Mouse (Mus musculus) heart, adult 2 months (tissue): ENCODE results near the gene Samd10. TPM values are rescaled to one million over a fixed set of nuclear protein-coding genes. Genes with fewer than 3 reads are reported as not detected.

ENCODE experiments used
- DNase-seq, 2 experiments: peaks; one replicate each; pipeline ENCODE4 v3.0.0; 2021
- H3K27ac ChIP-seq: fragments of 200-600 bp; 2 replicates; pipeline ENCODE4 v1.8.1; 2022
- H3K27me3 ChIP-seq: fragments of 200-500 bp; 2 replicates; pipeline ENCODE4 v1.6.1; 2012; ENCODE audit warnings: mild to moderate bottlenecking, low read length, inconsistent platforms, mixed read lengths; ENCODE audit not compliant: control insufficient read depth, insufficient read depth
- H3K36me3 ChIP-seq: fragments of 200-500 bp; 2 replicates; pipeline ENCODE4 v1.6.1; 2012; ENCODE audit warnings: low read length, inconsistent platforms; ENCODE audit not compliant: control insufficient read depth, insufficient read depth
- H3K4me1 ChIP-seq: fragments of 200-500 bp; 2 replicates; pipeline ENCODE4 v1.6.1; 2011; ENCODE audit warnings: low read length; ENCODE audit not compliant: control insufficient read depth, insufficient read depth
- H3K4me3 ChIP-seq: fragments of 200-600 bp; 2 replicates; pipeline ENCODE4 v1.8.1; 2022
- H3K79me2 ChIP-seq: fragments of 200-500 bp; replicated peaks from 2 replicates; pipeline ENCODE4 v1.6.1; 2012; ENCODE audit warnings: mild to moderate bottlenecking, inconsistent platforms, low read length, moderate library complexity, mixed read lengths; ENCODE audit not compliant: control insufficient read depth, insufficient read depth
- H3K9ac ChIP-seq: fragments of 200-500 bp; 2 replicates; pipeline ENCODE4 v1.6.1; 2012; ENCODE audit warnings: low read depth, mild to moderate bottlenecking, control low read depth, inconsistent platforms, low read length, mixed read lengths
- CTCF ChIP-seq: fragments of 200-600 bp; IDR thresholded peaks from 2 replicates; pipeline ENCODE4 v1.8.1; 2022; ENCODE audit warnings: antibody characterized with exemption, mild to moderate bottlenecking, moderate library complexity
- EP300 ChIP-seq: fragments of 200-500 bp; IDR thresholded peaks from 2 replicates; pipeline ENCODE4 v1.6.1; 2011; ENCODE audit warnings: low read depth, low read length, control low read depth; ENCODE audit not compliant: insufficient read depth
- POLR2A ChIP-seq: fragments of 200-500 bp; IDR thresholded peaks from 2 replicates; pipeline ENCODE4 v1.6.1; 2011; ENCODE audit warnings: mild to moderate bottlenecking, low read depth, low read length, control low read depth; ENCODE audit not compliant: insufficient read depth
- WGBS: fragments of 180-500 bp; shearing (Covaris S2); methylation state at CpG from one replicate; pipeline ENCODE4 v1.1.7; 2018; 5-methylcytosine and 5-hydroxymethylcytosine counted together
- intact Hi-C: fragments of 180-260 bp; cut with DNase I; formaldehyde crosslinking; loops from one replicate; pipeline ENCODE4 v1.15.1; 2025
- polyA plus RNA-seq: library from polyadenylated mRNA; depleted of rRNA; stranded (reverse); fragments of >200 nt; gene quantifications from 2 replicates; pipeline ENCODE4 v1.2.3, GENCODE M21; 2012
- total RNA-seq, 2 experiments: library from RNA; stranded (reverse); gene quantifications; 2 replicates each; pipeline ENCODE4 v1.2.3; 2021

Samd10 gene
- total and polyA plus RNA-seq, 3 experiments = 1.0 to 5.1 (median 1.6) TPM

DNA sequence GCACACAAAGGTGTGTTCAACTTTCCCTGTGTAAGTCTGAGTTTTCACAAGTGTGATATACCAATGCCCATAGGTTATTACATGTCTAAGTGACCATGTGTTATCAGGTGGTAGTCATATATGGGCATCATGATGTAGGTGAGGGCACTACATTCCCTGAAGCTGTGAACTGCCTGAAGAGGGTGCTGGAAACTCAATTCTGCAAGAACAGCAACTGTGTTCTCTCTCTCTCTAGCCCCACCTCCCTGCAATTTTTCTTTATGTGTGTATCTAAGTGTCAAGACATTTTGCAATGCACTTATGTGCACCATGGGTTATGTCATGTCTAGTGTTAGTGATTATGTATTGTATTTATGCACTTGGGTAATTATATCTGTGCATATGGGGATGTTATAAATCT is 5.1 kb downstream of the Samd10 start:
- Histone ChIP-seq H3K9ac (no peak overlapping the region), H3K4me3 (no peak overlapping the region), H3K36me3 (no peaks in the 10 kb centered on the region), H3K79me2 (no peaks in the 10 kb centered on the region; the same call in 1 of the 2 replicates), H3K27ac (no peak overlapping the region), H3K27me3 (no peaks in the 10 kb centered on the region), H3K4me1 (peaks cover 6% of the 10 kb centered on the region; the same call in 1 of the 2 replicates)
- TF ChIP-seq CTCF (no peak), EP300 (no peak)
- intact Hi-C loops = loop anchor here (2.0 to 10.0 kb wide), 2 partner anchors 201 to 439 kb away; partner anchors contain the start of gene Eef1a2
- DNase-seq = no peak

DNA sequence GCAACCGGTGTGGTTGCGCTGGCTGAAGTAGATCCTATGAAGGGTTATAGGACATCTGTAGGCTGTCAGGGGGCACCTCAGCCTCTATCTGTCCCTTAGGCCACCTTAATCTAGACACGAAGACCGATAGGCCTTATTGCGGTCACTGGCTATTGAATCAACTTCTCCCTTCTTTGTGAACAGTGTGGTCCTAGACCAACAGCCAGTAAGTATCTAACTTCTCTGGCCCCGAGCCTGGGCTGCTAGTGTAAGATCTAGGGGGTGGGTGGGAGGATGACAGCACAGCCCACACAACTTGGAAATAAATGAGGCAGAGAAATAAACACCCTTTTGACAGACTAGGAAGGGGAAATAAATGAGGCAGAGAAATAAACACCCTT is 6.0 kb downstream of the Samd10 start:
- TF ChIP-seq POLR2A (no peak), CTCF (no peak), EP300 (no peak)
- H3K79me2 ChIP-seq = no peaks in the 10 kb centered on the region; the same call in 1 of the 2 replicates
- H3K9ac ChIP-seq = peak overlapping the region; percentile 96
- intact Hi-C loops = loop anchor here (10.0 kb wide), 1 partner anchor 438 kb away; the partner anchor contains the start of gene Eef1a2
- no peaks in the 10 kb centered on the region for H3K36me3 ChIP-seq
- WGBS = 3% methylated on average over 6 of the region's 6 CpGs
- 0 out of 2 replicates have a peak, but pooled peaks cover 6% of the 10 kb centered on the region for H3K4me1 ChIP-seq
- H3K27ac ChIP-seq = peak overlapping the region; percentile 87
- H3K4me3 ChIP-seq = peak overlapping the region; percentile 95
- no peaks in the 10 kb centered on the region for H3K27me3 ChIP-seq
- DNase-seq = no peak

DNA sequence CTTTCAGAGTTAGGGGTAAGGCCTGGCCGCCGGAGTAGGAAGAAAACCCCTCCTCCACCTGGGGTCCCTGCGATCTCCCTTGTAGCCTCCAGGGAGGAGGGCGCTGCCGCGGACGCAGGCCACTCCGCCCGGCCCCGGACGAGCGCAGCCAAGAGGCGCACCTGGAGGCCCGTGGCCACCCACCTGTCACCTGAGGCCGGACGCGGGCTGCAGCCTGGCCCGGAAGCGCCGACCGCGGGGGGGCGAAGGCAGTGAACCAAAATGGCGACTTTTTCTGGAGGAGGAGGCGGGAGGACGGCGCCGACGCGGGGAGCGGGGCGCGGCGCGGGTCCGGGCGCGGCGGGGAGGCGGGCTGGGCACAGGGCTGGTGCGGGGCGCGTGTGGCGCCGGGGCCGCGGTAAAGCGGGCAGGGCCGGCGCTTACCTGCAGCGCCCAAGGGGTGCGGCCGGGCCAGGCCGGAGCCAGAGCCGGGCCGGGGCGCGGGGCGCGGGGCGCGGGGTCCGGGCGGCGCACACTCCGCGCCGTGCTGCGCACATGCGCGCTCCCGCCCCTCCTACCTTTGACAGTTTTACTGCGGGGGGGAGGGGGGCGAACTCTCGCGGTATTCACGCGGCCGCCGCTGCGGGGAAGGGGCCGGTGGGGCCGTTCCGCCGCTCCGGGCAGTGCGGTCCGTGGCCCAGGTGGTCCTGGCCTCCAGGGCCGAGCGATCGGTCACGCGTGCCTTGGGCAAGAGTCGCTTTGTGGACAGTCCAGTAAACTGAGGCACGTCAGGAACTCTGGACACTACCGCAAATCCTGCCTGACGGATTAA is 6.6 kb downstream of the Samd10 start, which contains the start of gene Zfp512b:
Gene Zfp512b, minus strand, starts transcription at position 573 of the 811 bp plus-strand sequence.
- peak within 1 kb of the TSS; percentile 87 for H3K27ac ChIP-seq
- H3K4me3 ChIP-seq = peak within 1 kb of the TSS; percentile 95
- WGBS = 1% methylated on average over 75 of the region's 97 CpGs
- no peaks in the 10 kb centered on the region for H3K27me3 ChIP-seq
- DNase-seq = peak; percentile 73 to 75
- TF ChIP-seq POLR2A (peak; percentile 75), EP300 (no peak), CTCF (peak; percentile 24)
- intact Hi-C loops = loop anchor here (10.0 kb wide), 1 partner anchor 438 kb away; the partner anchor contains the start of gene Eef1a2
- H3K9ac ChIP-seq = peak within 1 kb of the TSS; percentile 96
- 0 out of 2 replicates have a peak, but pooled peaks cover 6% of the 10 kb centered on the region for H3K4me1 ChIP-seq
- H3K36me3 ChIP-seq = no peaks in the 10 kb centered on the region
- H3K79me2 ChIP-seq = no peaks in the 10 kb centered on the region; the same call in 1 of the 2 replicates

DNA sequence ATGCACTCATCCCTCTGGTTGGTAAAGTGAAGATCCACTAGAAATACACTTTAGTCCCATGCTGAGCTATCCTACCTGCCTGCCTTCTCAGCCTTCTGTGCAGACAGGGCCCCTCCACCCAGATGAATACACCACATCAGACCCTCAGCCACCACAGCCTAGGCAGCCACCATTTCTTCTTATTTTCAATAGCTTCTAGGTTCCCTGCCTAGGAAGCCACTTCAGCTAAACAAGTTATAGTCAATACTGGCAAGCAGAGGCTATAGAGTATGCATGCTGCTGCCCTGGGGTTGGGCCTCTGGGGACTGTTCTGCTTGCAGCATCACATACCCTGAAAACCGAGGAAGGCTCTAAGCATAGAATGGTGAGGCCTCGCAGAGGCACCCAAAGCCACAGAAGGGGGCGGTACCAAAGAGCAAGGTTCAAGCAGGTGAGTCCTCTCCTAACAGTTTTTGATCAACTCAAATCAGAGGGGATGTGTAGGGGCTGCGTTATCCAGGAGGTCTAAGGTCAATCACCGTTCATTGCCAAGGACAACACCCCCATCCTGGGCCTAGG is 7.4 kb downstream of the Samd10 start, which contains the start of gene Prpf6:
Gene Prpf6, plus strand, starts transcription at position 341 of the 558 bp plus-strand sequence.
- Histone ChIP-seq H3K36me3 (no peaks in the 10 kb centered on the region), H3K9ac (peak within 1 kb of the TSS; percentile 96), H3K79me2 (no peaks in the 10 kb centered on the region; the same call in 1 of the 2 replicates), H3K4me3 (peak within 1 kb of the TSS; percentile 95), H3K27me3 (no peaks in the 10 kb centered on the region), H3K4me1 (0 out of 2 replicates have a peak, but pooled peaks cover 6% of the 10 kb centered on the region), H3K27ac (peak within 1 kb of the TSS; percentile 87)
- DNase-seq = peak in 1 of 2 experiments; percentile 18
- no peak for TF ChIP-seq POLR2A
- TF ChIP-seq CTCF = no peak
- TF ChIP-seq EP300 = no peak
- intact Hi-C loops = loop anchor here (10.0 kb wide), 1 partner anchor 437 kb away; the partner anchor contains the start of gene Eef1a2
- 20% methylated on average over 5 of the region's 5 CpGs for WGBS

DNA sequence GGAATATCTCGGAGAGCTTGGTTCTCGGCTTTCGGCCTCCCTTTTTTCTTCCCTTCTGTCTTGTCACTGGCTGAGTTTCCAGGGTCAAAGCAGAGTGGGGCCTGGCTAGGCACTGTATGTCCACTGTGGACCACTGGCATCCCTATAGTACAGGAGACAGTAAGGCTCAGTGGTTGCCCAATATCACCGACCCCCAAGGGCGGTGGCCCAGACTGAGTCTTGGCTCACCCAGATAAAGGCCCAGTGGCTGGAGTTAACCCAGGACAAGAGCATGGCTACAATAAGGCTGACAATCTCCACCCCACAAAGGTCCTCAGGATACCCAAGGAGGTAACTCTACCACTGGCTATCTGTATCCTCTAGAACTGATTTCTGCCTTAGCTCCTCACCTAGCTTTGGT is 8.5 kb downstream of the Samd10 start:
- Histone ChIP-seq H3K79me2 (no peaks in the 10 kb centered on the region; the same call in 1 of the 2 replicates), H3K27me3 (no peaks in the 10 kb centered on the region), H3K4me1 (0 out of 2 replicates have a peak, but pooled peaks cover 6% of the 10 kb centered on the region), H3K9ac (no peak overlapping the region), H3K36me3 (no peaks in the 10 kb centered on the region), H3K4me3 (no peak overlapping the region), H3K27ac (no peak overlapping the region)
- DNase-seq = no peak
- 92% methylated on average over 5 of the region's 5 CpGs for WGBS
- intact Hi-C loops = loop anchor here (10.0 kb wide), 1 partner anchor 436 kb away; the partner anchor contains the start of gene Eef1a2
- TF ChIP-seq CTCF (no peak), POLR2A (no peak), EP300 (no peak)
